Mouse (Mus musculus) embryo, embryonic 10 days (tissue): ENCODE data around the gene Slc25a33.
A peak's percentile ranks its signal among the peaks of the same experiment; 100 is the strongest.

Experiments used
- DNase-seq: peaks from one replicate; pipeline ENCODE4 v3.0.0-alpha.2; 2015; ENCODE audit warnings: low spot score

Slc25a33 gene

DNA sequence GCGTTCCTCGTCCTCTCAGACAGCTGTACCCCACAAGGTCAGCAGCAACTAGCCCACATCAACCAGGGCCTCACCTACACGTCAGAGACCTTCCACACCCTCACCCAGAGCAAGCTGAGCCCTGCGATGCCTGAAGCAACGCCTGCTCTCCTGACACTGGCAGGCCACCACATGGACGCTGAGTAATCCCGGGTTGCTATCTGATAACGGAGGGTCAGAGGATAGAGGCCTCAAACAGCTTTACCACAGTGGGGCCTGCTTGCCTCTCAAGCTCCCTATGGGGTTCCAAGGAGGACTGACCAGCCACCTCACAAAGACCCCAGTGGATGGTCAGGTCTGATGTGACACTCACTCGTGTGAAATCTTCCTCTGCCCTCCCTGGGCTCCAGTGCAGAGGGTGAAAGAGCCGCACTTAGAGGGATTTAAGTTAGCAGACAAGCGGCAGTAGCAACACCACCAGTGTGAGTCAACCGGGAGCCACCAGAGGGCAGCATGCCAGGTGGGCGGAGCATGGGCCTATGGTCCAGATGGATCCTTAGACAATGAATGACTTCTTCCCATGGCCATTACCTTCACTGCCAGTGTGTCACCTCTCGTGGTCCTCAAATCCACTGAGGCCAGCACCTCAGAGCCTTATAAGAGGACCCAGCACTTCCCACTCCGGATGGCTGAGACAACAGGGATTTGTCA, 48.3 kb downstream of the Slc25a33 start:
- peak; percentile 73 for DNase-seq

DNA sequence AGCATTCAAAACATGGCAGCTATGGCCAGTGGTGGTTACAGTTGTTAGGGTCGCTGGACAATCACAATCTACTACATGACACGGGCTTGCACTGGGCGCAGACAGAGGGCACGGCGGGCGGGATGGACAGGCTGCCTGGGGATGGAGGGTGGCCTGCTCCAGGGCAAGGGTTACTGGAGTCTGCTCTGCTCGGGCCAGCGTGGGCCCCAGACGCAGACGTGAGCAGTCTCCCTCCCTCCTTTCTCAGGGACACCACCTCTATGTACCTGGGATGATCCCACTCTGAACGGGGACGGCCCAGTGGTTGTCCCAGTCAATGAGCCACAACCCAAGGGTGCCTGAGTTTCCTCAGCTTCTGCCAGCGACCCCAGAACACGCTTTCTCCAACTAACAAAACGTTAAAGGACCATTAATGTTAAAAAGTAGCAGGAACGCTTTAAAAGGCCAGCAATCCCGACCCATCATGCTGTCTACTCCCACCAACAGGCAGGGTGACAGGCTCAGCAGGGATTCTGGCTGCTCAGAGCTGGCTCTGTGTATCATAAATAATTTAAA, 49.1 kb downstream of the Slc25a33 start:
- DNase-seq, result no peak

DNA sequence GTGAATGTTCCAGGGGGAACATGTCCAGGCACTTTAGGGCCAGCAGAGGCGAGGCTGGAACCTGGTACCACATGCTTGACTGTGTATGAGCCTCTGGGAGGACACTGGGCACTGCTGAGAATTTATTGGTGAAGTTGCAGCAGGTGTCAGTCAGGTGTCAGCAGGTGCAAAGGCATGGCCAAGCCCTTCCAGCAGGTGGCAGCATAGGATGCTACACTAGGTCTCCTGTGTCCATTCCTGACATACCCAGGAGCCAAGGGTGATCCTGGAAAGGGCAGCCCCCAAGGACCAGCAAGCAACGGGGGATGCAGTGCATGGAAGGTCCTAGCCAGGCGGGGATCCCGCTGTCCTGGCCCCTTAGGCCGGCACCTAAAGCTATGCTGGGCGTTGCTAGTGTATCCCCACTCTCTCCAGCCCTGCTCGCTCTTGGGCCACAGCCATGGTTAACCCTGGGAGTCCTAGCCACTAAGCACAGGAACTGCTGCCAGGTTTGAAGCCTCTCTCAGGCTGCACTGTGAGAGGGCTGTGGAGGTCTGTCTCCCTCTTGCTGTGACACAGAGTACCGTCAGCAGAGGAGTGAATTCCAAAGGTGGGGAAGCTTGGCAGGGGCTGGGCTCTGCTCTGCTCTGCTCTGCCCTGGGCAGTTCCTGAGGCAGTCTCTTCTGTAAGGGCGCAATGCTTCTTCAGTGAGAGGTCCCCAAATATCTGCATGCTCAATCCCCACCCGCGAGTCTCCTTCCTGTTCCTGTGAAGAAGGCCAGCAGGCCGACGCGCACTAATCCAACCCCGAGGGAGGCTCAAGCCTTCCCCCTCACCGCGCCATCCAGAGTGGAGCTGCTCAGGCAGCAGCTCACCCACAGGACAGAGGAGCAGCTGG, 50.0 kb downstream of the Slc25a33 start:
- peak; percentile 61 for DNase-seq

DNA sequence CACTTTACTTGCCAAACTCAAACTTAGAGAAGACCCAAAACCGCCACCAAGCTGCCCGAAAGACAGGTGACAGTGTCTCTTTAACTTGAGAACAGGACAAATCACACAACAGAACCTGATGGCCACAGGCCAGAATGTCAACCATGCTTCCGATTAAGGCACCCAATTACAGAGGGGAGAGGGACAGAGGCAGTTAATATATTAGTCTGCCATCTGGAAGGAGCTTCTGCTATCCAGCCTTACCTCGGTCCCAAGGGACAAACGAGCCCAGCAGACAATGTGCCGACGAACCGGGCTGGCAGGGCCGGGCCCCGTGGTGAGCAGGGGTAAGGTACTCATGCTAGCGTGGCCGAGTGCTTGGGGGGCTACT, 51.1 kb downstream of the Slc25a33 start:
- DNase-seq, result no peak

DNA sequence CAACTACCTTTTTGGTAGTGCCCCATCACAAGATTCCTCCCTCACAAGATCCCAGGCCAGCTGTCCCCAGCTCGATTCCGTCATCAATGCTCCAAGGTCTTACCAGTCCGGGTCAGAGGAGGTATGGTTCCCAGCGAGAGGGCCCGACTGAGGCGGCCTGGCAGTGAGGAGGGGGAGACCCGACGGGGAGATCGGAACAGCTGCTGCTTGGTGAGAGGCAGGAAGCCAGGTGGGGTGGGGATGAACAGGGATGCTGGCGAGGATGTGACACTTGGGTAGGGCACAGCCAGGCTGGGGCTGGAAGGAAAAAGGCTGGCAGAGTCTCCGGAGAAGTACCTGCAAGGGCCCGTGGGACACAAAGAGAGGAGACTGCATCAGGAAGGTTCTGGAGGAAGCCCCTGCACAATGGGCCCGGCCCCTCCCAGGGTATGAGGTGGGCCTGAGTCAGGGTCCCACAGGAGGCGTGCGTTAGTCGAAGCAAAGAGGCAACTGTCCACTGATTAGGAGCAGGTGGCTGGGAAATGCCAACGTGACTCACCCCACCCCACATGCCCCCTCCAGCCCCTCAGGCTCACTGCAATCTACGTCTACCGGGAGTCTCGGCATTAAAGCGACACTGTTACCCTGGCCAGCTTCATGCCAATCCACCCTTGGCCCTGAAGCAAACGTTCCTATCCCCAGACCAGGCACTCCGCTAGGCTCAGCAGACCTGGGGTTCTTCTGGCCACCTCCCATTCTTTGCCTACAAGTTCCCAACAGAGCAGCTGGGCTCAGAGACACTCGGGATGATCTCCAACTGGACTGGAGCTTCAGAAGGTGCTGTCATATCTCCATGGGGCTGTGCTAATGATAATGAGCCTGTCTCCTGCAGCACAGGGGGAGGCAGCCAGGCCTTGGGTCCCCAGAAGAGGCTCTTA, 51.7 kb downstream of the Slc25a33 start:
- no peak for DNase-seq

DNA sequence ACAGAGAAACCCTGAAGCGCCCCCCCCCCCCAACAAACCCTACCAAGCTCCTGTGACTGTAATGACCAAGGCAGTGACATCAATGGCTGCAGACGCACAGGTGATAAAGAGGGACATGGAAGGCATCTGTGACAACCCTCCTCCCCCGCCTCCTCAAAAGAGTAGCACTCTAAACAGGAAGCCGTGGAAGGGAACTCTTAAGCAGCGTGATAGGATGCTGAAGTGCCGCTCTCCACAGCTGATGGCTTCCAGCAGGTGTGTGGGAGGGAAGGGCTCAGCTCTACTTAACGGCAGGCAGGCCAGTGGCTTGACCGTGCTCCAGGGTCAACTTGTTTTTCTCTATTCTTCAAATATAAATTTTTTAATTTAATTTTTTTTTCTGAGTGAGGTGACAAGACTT, 52.9 kb downstream of the Slc25a33 start:
- DNase-seq, result no peak

DNA sequence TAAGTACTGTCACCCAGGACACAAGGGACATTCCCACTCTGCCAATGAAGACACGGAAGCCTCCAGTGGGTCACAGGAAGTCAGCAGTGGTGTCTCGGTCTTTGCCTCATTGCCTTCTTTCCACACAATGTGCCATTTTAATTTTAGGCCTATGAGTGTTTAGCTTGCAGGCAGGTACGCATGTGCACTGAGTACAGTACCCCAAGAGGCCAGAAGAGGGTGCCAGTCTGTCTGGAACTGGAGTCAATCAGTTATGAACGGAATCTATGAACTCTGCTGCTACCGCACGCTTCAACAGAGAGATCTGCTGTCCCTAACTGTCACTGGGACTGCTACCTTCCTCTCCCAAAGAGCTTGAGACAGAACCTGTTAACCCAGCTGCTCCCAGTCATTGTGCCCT, 54.4 kb downstream of the Slc25a33 start:
- no peak for DNase-seq

DNA sequence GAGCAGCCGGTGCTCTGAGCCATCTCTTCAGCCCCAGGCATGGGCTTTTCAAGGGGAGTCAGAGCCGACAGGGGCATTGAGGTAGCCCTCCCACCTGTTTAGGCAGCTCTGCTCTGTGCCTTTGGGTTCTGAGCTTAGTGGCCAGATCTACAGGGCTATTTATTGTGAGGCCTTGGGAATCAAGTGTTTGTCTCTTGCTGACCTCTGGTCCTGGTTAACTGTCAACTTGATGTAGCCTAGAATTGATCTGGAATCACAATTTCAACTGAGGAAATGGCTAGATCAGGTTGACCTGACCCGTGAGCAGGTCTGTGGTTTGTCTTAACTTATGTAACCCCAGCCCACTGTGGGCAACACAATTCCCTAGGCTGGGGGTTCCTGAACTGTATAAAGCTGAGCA, 59.5 kb downstream of the Slc25a33 start:
- no peak for DNase-seq

DNA sequence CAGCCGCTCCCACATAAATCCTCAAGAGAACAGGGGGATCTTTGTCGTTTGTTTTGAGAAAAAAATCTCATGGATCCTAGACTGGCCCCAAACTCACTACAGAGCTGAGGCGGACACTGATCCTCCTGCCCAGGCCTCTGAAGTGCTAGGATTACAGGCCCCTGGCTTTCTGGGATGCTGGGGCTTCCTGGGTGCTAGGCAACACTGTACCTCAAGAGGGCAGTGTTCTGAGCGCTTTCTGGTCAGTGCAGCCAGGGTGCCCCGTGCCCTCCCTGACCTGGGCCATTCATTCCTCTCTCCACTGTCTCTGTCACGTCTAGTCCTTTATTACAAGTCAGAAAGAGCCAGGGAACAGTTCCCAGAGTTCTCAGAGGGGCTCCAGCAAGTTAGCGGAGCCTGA, 62.1 kb downstream of the Slc25a33 start:
- peak; percentile 81 for DNase-seq

DNA sequence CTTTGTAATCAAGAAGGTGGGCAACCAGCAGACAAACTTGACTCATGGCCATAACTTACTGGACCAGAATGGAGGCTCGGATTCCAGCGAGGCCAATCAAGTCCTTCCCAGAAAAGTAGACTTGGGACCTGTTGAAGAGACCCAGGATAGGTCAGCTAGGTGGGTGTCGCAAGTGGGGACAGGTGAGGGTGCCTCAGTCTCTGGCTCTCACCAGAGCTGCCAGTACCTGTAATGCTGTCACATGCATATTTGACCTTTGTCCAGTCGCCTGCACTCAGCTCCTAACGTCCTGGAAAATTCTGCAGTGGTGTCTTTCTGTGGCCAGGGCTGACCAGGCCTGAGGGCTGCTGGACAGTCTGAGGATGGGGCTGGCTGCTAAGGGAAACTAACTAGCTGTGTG, 62.6 kb downstream of the Slc25a33 start:
- no peak for DNase-seq

DNA sequence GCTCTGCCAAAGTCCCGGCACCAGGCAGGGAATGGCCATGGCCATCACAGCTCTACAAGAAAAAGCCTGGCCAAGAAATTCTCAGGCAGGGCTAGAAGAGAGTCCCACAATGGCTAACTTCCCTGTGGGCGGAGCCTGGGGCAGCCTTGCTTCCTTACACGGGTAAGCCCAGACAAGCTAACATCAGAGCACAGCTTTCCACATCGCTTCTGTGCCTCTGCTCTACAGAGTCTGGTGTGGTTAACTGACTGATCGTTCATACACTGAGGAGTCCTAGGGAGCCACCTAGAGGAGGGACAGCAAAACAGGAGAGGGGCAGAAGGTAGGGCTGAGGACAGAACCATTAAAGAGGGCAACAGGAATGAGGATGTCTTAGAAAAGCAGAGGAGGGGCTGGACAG, 63.6 kb downstream of the Slc25a33 start:
- DNase-seq, result peak; percentile 82

DNA sequence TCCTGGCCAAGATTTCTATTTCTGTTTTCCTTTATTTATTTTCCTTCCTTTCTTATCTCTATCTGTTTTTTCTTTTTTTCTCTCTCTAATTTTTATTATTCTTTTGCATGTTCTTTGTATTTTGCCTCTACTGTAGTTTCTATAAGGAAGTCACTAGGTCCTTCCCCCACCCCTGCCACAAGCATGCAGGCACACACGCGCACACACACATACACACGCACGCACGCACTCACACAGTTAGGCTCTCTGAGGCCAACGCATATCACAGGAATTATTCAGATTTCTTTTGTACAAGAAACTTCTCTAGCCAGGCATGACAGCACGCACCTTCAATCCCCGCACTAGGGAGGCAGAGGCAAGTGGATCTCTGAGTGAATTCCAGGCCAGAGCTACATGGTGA, 68.1 kb downstream of the Slc25a33 start:
- DNase-seq, result no peak

DNA sequence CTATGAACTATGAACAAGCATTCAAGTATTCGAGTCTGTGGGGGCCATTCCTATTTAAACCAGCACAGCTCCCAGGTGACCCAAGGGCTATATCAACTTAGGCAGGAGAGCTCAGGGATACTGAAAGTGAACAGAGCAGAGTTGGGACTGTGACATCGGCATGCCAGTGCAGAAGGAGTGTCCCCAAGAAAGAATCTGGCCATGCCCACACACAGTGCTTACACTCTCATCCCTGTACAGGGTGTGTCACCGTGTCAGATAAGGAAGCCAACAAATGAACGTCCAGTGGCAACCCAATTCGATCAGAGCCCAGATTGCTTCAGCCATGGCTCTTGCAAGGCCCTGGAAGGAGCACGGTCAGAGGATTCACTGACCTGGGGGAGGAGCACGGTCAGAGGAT, 68.8 kb downstream of the Slc25a33 start:
- DNase-seq, result no peak

DNA sequence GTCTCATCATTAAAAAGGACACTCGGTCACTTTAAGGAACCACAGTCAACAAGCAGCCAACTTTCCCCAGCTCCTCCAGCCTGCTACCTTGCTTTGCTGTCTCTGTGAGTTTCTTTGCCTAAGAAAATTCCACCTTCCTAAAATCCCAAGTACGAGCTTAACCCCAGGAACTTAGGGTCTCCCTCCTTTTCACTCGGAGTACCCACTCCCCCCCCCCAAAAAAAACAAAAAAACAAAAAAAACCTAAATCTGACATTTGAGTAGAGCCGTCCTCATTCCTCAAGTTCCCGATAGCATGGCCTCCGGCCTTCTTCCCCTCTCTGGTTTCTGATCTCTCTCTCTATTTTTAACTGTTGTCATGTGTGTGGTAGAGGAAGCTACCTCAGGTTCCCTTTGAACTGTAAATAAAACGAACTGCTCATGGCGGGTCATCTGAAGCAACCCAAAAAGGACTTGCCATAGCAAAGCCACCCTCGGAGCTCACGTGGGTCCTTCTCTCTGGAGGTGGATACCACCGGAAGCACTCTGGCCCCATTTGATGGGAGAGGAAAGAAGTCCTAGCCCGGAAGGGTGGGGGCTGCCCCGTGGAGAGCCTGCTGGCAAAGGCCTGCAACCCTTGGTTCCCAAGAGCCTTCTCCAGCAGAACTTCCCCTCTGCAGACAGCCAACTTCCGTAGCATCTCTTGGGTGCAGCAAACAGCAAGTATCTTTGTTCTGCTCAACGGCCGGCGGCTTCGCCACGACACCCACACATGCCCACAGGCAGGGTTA, 71.7 kb downstream of the Slc25a33 start, which contains the start of gene Pik3cd:
Pik3cd (minus strand) TSS at position 362 of the 770 bp plus-strand sequence.
- DNase-seq, result no peak

DNA sequence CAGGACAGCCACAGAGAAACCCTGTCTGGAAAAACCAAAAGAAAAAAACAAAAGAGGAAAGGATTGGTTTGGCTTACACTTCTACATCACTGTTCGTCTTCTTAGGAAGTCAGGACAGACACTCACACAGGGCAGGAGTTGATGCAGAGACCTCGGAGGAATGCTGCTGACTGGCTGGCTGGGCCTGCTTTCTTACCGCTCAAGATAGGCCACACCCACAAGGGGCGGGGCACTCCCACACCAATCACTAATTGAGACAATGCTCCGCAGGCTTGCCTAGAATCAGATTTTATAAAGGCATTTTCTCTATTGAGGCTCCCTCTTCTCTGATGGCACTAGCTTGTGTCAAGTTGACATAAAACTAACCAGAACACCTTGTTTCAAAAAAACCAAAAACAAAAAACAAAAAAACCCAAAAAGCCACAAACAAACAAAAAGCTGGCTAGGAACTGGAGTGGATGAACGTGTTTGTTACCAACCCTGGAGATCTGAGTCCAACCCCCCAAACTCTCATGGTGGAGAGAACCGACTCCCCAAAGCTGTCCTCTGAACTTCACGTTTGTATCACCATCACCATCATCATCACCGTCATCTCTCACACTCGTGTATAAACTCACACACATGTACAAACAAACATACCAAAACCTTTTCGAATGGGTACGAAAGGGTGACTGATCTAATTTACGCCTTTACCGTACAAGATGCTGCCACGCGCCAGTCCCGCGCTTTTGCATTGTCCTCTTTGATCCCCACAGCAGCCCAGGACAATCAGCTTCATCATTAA, 72.5 kb downstream of the Slc25a33 start:
- DNase-seq, result peak; percentile 71

DNA sequence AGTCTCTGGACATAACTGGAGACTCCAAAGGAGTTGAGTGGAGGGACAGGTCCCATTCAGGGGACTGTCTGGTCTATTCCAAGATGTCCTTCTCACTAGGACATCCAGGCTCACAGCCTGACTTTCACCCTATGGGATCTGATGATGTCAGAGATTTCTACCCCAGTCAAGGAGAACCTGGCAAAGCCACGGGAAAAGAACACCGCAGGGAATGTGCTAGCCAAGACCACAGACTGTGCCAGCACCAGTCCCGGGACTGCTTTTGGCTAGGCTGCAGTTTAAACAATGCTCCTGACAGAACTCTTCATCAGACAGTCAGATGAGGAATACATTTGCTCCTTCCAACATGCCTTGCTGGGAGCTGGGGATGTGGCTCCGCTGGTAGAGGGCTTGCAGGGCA, 74.1 kb downstream of the Slc25a33 start:
- no peak for DNase-seq

DNA sequence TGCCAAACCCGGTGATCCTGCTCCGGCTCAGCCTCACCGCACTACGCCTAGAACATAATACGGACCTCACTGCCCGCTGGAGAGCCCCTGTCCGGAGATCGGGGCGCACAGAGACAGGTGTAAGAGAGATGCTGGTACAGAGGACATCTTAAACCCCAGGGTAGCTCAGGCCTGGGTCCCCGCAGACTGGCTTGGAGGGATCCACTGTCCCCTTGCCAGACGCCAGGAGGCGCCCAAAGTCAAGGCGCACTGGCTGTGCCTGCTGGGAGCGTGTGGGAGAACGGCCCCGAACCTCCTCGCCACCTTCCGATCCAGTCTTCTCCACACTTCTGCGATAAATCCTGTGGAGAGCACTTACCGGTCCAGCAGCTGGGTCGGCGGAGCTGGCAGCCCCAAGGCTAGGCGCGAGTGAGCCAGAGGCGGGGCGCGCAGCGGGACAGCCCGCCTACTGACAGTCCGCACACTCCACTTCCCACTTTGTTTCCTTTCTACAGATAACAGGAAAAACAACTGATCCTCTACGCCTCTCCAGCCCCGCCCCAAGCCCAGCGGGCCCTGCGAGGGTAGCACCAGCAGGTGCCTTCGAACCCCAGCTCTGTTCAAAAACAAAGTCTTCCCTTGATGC, 75.8 kb downstream of the Slc25a33 start:
- DNase-seq, result peak; percentile 83

DNA sequence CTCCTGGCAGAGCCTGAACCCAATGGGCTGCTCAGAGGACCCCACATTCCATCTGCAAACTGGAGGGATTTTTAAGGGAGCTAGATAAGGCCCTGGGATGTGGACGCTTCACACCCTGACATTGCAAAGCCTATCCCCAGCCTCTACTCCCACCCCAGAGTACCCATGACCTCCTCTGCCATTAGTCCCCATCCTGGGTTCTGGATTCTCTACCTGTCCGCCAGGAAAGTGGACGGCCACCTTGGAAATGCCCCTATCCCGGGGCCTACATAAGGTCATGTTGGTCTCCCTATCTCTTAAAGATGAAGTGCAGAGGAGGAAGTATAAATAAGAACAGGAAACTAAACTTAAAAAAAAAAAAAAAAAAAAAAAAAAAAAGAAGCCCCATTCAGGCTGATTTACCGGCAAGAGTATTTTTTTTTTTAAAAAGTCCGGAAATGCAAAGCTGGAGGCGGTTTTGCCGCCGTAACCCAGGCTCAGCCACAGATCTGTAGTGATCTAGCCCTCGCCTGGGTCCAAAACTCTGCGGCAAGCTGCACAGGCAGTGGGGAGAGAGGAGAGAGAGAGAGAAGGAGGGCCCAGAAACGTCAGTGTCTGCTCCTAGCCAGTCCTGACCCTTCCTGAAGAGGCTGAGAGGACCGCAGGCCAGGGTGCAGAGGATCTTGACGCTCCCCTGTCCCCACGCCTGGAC, 76.4 kb downstream of the Slc25a33 start:
- peak; percentile 26 for DNase-seq

DNA sequence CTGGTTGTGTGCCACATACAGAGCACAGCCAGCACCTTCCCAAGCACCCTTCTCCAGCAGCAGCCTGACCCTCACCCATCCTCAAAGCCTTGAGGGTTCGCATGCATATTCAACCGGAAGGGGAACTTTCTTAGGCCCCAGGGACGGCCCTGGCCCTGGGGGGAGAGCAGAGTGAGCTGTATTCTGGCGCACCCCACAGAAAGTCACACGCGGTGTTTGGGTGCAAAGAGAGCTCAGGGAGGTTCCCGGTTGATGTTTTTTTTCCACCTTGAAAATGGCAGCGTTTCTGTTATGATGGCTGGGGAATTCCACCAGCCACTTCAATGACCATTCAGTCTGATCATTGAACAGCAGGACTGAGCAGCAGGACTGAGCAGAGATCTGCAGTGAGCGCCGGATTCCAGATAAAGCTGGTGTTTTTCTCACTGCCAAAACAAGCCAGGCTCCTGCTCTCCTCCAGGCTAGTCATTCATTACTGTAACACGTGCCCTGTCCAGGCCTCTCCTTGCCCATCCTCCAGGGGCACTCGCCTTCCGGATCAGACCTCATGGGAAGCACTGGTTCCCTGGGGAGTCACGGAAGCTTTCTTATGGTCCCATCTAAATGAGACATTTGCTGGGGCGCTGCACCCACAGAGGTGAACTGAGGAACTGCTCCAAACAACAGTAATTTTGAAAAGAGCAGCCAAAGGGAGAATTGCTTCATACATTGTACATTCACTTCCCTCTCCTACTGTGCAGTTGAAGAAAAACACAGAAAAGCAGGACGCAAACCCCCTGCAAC, 77.7 kb downstream of the Slc25a33 start:
- DNase-seq, result peak; percentile 52
